Mouse (Mus musculus) embryonic fibroblast, embryonic 13.5 days (primary cell): ENCODE data around the gene Slain1. TPM values are rescaled to one million over a fixed set of nuclear protein-coding genes. Genes with fewer than 3 reads are reported as not detected.
"Not testable (repeated sequence)": the region's sequence is repeated elsewhere in the genome, so short reads cannot be mapped to it uniquely, and the experiment has no call there.

Source experiments
- H3K27ac ChIP-seq: 2 replicates; pipeline ENCODE4 v1.5.1; 2012; ENCODE audit warnings: low read length, control low read depth, inconsistent platforms; ENCODE audit not compliant: insufficient read depth
- H3K4me1 ChIP-seq: 2 replicates; pipeline ENCODE4 v1.6.1; 2011; ENCODE audit warnings: low read length; ENCODE audit not compliant: control insufficient read depth, insufficient read depth
- H3K4me3 ChIP-seq: 2 replicates; pipeline ENCODE4 v1.5.1; 2011; ENCODE audit warnings: mild to moderate bottlenecking, control low read depth, low read length; ENCODE audit not compliant: insufficient read depth
- CTCF ChIP-seq: IDR thresholded peaks from 2 replicates; pipeline ENCODE4 v1.5.1; 2011; ENCODE audit warnings: mild to moderate bottlenecking, control low read depth, low read length, moderate library complexity, borderline replicate concordance; ENCODE audit not compliant: insufficient read depth
- POLR2A ChIP-seq: IDR thresholded peaks from 2 replicates; pipeline ENCODE4 v1.6.1; 2011; ENCODE audit warnings: low read depth, mild to moderate bottlenecking, control low read depth, low read length, moderate library complexity
- polyA plus RNA-seq: library from polyadenylated mRNA; stranded (reverse); fragments of >200 nt; gene quantifications from 2 replicates; pipeline ENCODE4 v1.2.4, GENCODE M21; 2011; ENCODE audit warnings: low read depth; ENCODE audit not compliant: missing spikeins, insufficient read length

Gene Slain1
- polyA plus RNA-seq, 1 experiment: 0.40 TPM

- TF ChIP-seq POLR2A (no peak), CTCF (no peak)
- Histone ChIP-seq H3K4me1 (no peaks in the 10 kb centered on the region), H3K4me3 (no peak overlapping the region), H3K27ac (no peak overlapping the region)
Observed at GRCm38 (mm10) chr14:103741216-103741615, 91.2 kb downstream of the Slain1 start.

- Histone ChIP-seq H3K4me1 (no peaks in the 10 kb centered on the region), H3K4me3 (no peak overlapping the region), H3K27ac (no peak overlapping the region)
- TF ChIP-seq CTCF: no peak
- TF ChIP-seq POLR2A: no peak
Observed at GRCm38 (mm10) chr14:103742150-103742549, 92.1 kb downstream of the Slain1 start.

GRCm38 (mm10) chr14:103747345-103747744 lies 97.3 kb downstream of the Slain1 start:
- no peaks in the 10 kb centered on the region for H3K4me1 ChIP-seq
- H3K27ac ChIP-seq: no peak overlapping the region
- no peak overlapping the region for H3K4me3 ChIP-seq
- TF ChIP-seq POLR2A (no peak), CTCF (no peak)

GRCm38 (mm10) chr14:103750638-103751037 lies 100.6 kb downstream of the Slain1 start:
- H3K27ac ChIP-seq, H3K4me3 ChIP-seq, H3K4me1 ChIP-seq: not testable (repeated sequence)

- Histone ChIP-seq H3K4me3 (no peak overlapping the region), H3K27ac (no peak overlapping the region), H3K4me1 (no peaks in the 10 kb centered on the region)
- TF ChIP-seq CTCF: no peak
- TF ChIP-seq POLR2A: no peak
Observed at GRCm38 (mm10) chr14:103751384-103751783, 101.4 kb downstream of the Slain1 start.

- H3K4me1 ChIP-seq: no peaks in the 10 kb centered on the region
- TF ChIP-seq POLR2A (no peak), CTCF (no peak)
- no peak overlapping the region for H3K27ac ChIP-seq
- no peak overlapping the region for H3K4me3 ChIP-seq
Observed at GRCm38 (mm10) chr14:103752773-103753172, 102.7 kb downstream of the Slain1 start.

GRCm38 (mm10) chr14:103754041-103754440 lies 104.0 kb downstream of the Slain1 start:
- H3K27ac ChIP-seq: no peak overlapping the region
- TF ChIP-seq CTCF (no peak), POLR2A (no peak)
- H3K4me1 ChIP-seq: no peaks in the 10 kb centered on the region
- no peak overlapping the region for H3K4me3 ChIP-seq

- Histone ChIP-seq H3K4me3 (no peak overlapping the region), H3K27ac (no peak overlapping the region)
- TF ChIP-seq CTCF: no peak
Observed at GRCm38 (mm10) chr14:103754465-103754864, 104.4 kb downstream of the Slain1 start.

More at GRCm38 (mm10) chr14:103754465-103754864, 104.4 kb downstream of the Slain1 start:
- H3K4me1 ChIP-seq: no peaks in the 10 kb centered on the region

Other genes starting within 250 kb of the Slain1 start
- 0.40 and 0.56 TPM in 2 replicates for gene Scel, start 136.9 kb upstream of the Slain1 start, polyA plus RNA-seq
- 5.4 and 11.4 TPM in 2 replicates for gene Ednrb, start 194.2 kb downstream of the Slain1 start, polyA plus RNA-seq